Mouse (Mus musculus): ENCODE measurements around the gene Crlf2. TPM values are rescaled to one million over a fixed set of nuclear protein-coding genes. Genes with fewer than 3 reads are reported as not detected.
A peak's percentile ranks its signal among the peaks of the same experiment; 100 is the strongest.

Crlf2 gene
- polyA plus RNA-seq, 1 experiment from 2014 or later = 13.1 TPM

GRCm38 (mm10) chr5:109551041-109551765, 7.6 kb downstream of the Crlf2 start:
- WGBS = 90% methylated on average over 25 of the region's 25 CpGs
- ATAC-seq = no peak
- Histone ChIP-seq H3K4me3 (ENCODE audit: low read depth, low read length) (no peak overlapping the region), H3K4me1 (replicated peaks; ENCODE audit: control insufficient read depth, insufficient read depth, low read length) (no peaks in the 10 kb centered on the region), H3K4me2 (replicated peaks; ENCODE audit: low read depth) (no peak overlapping the region), H3K9me3 (ENCODE audit: control insufficient read depth) (peaks cover 25% of the 10 kb centered on the region), H3K36me3 (ENCODE audit: control insufficient read depth, insufficient read depth) (peaks cover 13% of the 10 kb centered on the region; the same call in 1 of the 2 replicates), H3K27ac (ENCODE audit: low read depth, low read length) (no peak overlapping the region), H3K27me3 (replicated peaks; ENCODE audit: control insufficient read depth, insufficient read depth, low read length) (no peaks in the 10 kb centered on the region), H3K9ac (ENCODE audit: low read depth, low read length) (no peak overlapping the region)
- no peak for TF ChIP-seq CTCF (IDR thresholded peaks at IDR 0.05; ENCODE audit: low read depth)

- Histone ChIP-seq H3K9me3 (ENCODE audit: control insufficient read depth) (peaks cover 17% of the 10 kb centered on the region), H3K4me1 (replicated peaks; ENCODE audit: control insufficient read depth, insufficient read depth, low read length) (no peaks in the 10 kb centered on the region), H3K27ac (ENCODE audit: low read depth, low read length) (no peak overlapping the region), H3K9ac (ENCODE audit: low read depth, low read length) (no peak overlapping the region), H3K27me3 (replicated peaks; ENCODE audit: control insufficient read depth, insufficient read depth, low read length) (no peaks in the 10 kb centered on the region), H3K36me3 (ENCODE audit: control insufficient read depth, insufficient read depth) (peaks cover 6% of the 10 kb centered on the region; the same call in 1 of the 2 replicates), H3K4me3 (ENCODE audit: low read depth, low read length) (no peak overlapping the region), H3K4me2 (replicated peaks; ENCODE audit: low read depth) (no peak overlapping the region)
- 86% methylated on average over 32 of the region's 36 CpGs for whole genome bisulfite sequencing
- no peak for TF ChIP-seq CTCF (IDR thresholded peaks at IDR 0.05; ENCODE audit: low read depth)
- ATAC-seq = no peak
Measured at GRCm38 (mm10) chr5:109550225-109550935, 8.4 kb downstream of the Crlf2 start.

DNA sequence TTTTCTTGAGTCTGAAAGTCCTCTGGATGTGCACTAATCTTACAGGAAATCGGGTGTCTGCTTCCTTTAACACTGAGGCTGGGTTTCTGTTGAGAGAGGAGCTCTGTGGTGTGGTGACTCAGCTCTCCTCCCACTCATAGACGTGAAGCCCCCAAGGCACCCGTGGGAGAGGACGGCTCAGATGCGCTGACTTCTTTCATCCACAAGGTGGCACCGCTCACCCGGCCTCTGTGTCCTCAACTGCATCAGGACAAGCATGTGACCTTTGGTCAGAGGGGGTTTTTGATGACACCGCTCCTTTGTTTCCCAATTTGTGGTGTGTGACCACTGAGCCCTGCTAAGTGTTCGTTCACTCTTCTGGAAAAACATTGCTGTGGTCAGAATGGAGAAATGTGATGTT, 10.1 kb downstream of the Crlf2 start:
- no peaks in the 10 kb centered on the region for H3K36me3 ChIP-seq (ENCODE audit: control insufficient read depth, insufficient read depth)
- WGBS = 70% methylated on average over 9 of the region's 9 CpGs
- no peak overlapping the region for H3K27ac ChIP-seq (ENCODE audit: low read depth, low read length)
- H3K9ac ChIP-seq (ENCODE audit: low read depth, low read length) = no peak overlapping the region
- no peaks in the 10 kb centered on the region for H3K4me1 ChIP-seq (replicated peaks; ENCODE audit: control insufficient read depth, insufficient read depth, low read length)
- H3K4me2 ChIP-seq (replicated peaks; ENCODE audit: low read depth) = no peak overlapping the region
- no peak for ATAC-seq
- peaks cover 14% of the 10 kb centered on the region; the same call in 1 of the 2 replicates for H3K9me3 ChIP-seq (ENCODE audit: control insufficient read depth)
- TF ChIP-seq CTCF (IDR thresholded peaks at IDR 0.05; ENCODE audit: low read depth) = peak; percentile 60
- no peaks in the 10 kb centered on the region for H3K27me3 ChIP-seq (replicated peaks; ENCODE audit: control insufficient read depth, insufficient read depth, low read length)
- H3K4me3 ChIP-seq (ENCODE audit: low read depth, low read length) = no peak overlapping the region

DNA sequence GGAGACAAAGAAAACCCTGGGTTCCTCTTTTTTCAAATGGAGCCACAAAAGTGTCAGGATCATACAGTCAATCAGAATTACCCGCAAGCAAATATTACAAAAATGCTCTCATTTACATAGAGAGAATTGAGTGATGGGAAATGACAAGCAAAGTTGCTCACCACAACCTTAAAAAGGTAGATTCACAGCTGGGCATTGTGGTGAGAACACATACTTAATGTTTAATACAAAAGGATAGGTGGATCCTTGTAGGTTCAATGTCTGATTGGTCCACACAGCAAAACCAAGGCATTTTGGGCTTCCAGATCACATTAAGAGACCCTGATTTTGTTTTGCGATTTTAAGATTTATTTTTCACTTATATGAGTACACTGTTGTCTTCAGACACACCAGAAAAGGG, 11.7 kb downstream of the Crlf2 start:
- no peaks in the 10 kb centered on the region for H3K4me1 ChIP-seq (replicated peaks; ENCODE audit: control insufficient read depth, insufficient read depth, low read length)
- no peaks in the 10 kb centered on the region for H3K27me3 ChIP-seq (replicated peaks; ENCODE audit: control insufficient read depth, insufficient read depth, low read length)
- H3K9me3 ChIP-seq (ENCODE audit: control insufficient read depth) = 0 out of 2 replicates have a peak, but pooled peaks cover 3% of the 10 kb centered on the region
- no peak overlapping the region for H3K4me3 ChIP-seq (ENCODE audit: low read depth, low read length)
- no peak for TF ChIP-seq CTCF (IDR thresholded peaks at IDR 0.05; ENCODE audit: low read depth)
- H3K4me2 ChIP-seq (replicated peaks; ENCODE audit: low read depth) = no peak overlapping the region
- H3K9ac ChIP-seq (ENCODE audit: low read depth, low read length) = no peak overlapping the region
- no peak overlapping the region for H3K27ac ChIP-seq (ENCODE audit: low read depth, low read length)
- WGBS = 84% methylated on average over 2 of the region's 2 CpGs
- ATAC-seq = no peak
- H3K36me3 ChIP-seq (ENCODE audit: control insufficient read depth, insufficient read depth) = no peaks in the 10 kb centered on the region

- no peak for TF ChIP-seq CTCF (IDR thresholded peaks at IDR 0.05; ENCODE audit: low read depth)
- H3K27me3 ChIP-seq (replicated peaks; ENCODE audit: control insufficient read depth, insufficient read depth, low read length) = no peaks in the 10 kb centered on the region
Measured at GRCm38 (mm10) chr5:109509679-109510078, 49.1 kb downstream of the Crlf2 start.

GRCm38 (mm10) chr5:109506729-109507128, 52.1 kb downstream of the Crlf2 start:
- Histone ChIP-seq H3K9me3 (ENCODE audit: control insufficient read depth) (no peaks in the 10 kb centered on the region), H3K9ac (ENCODE audit: low read depth, low read length) (no peak overlapping the region), H3K27ac (ENCODE audit: low read depth, low read length) (no peak overlapping the region), H3K4me3 (ENCODE audit: low read depth, low read length) (no peak overlapping the region), H3K4me2 (replicated peaks; ENCODE audit: low read depth) (no peak overlapping the region), H3K4me1 (replicated peaks; ENCODE audit: control insufficient read depth, insufficient read depth, low read length) (no peaks in the 10 kb centered on the region), H3K36me3 (ENCODE audit: control insufficient read depth, insufficient read depth) (no peaks in the 10 kb centered on the region), H3K27me3 (replicated peaks; ENCODE audit: control insufficient read depth, insufficient read depth, low read length) (no peaks in the 10 kb centered on the region)
- TF ChIP-seq CTCF (IDR thresholded peaks at IDR 0.05; ENCODE audit: low read depth) = peak; percentile 68
- 2% methylated on average over 1 of the region's 1 CpGs for WGBS
- ATAC-seq = no peak

More at GRCm38 (mm10) chr5:109509679-109510078, 49.1 kb downstream of the Crlf2 start:
- Histone ChIP-seq H3K4me1 (replicated peaks; ENCODE audit: control insufficient read depth, insufficient read depth, low read length) (no peaks in the 10 kb centered on the region), H3K4me2 (replicated peaks; ENCODE audit: low read depth) (no peak overlapping the region), H3K27ac (ENCODE audit: low read depth, low read length) (no peak overlapping the region), H3K9me3 (ENCODE audit: control insufficient read depth) (no peaks in the 10 kb centered on the region), H3K36me3 (ENCODE audit: control insufficient read depth, insufficient read depth) (no peaks in the 10 kb centered on the region), H3K4me3 (ENCODE audit: low read depth, low read length) (no peak overlapping the region), H3K9ac (ENCODE audit: low read depth, low read length) (no peak overlapping the region)
- ATAC-seq = no peak

Other genes starting within 250 kb of the Crlf2 start
- not detected in 2 replicates for gene Vmn2r16, start 228.8 kb downstream of the Crlf2 start, polyA plus RNA-seq (2015; fragmentation: Nextera tagmentation; extraction: Ambion mirVana)
- not detected in 2 replicates for gene Vmn2r17, start 139.3 kb downstream of the Crlf2 start, polyA plus RNA-seq (2015; fragmentation: Nextera tagmentation; extraction: Ambion mirVana)
- 1.1 and 1.5 TPM in 2 replicates for gene 5430403G16Rik, start 132.0 kb upstream of the Crlf2 start, polyA plus RNA-seq (2015; fragmentation: Nextera tagmentation; extraction: Ambion mirVana)
- 8.4 and 11.6 TPM in 2 replicates for gene 4930522L14Rik, start 192.9 kb upstream of the Crlf2 start, polyA plus RNA-seq (2015; fragmentation: Nextera tagmentation; extraction: Ambion mirVana)